Mouse (Mus musculus) splenic B cell, adult 2 months (primary cell): ENCODE data around the gene Dcaf6.

Experiments used
- DNase-seq: peaks from one replicate; pipeline ENCODE4 v3.0.0-alpha.2; 2011; ENCODE audit warnings: low read depth, low spot score
- H3K27me3 ChIP-seq: 2 replicates; pipeline ENCODE4 v1.6.1; 2012; ENCODE audit warnings: mild to moderate bottlenecking, low read length, moderate library complexity, mixed read lengths; ENCODE audit not compliant: control insufficient read depth, poor library complexity, insufficient read depth, severe bottlenecking
- H3K36me3 ChIP-seq: 2 replicates; pipeline ENCODE4 v1.6.1; 2012; ENCODE audit warnings: mild to moderate bottlenecking, low read length, moderate library complexity, mixed read lengths; ENCODE audit not compliant: control insufficient read depth, poor library complexity, insufficient read depth, severe bottlenecking

The Dcaf6 gene

GRCm38 (mm10) chr1:165459041-165459502 lies 1.2 kb downstream of the Dcaf6 start:
- no peaks in the 10 kb centered on the region for H3K36me3 ChIP-seq
- H3K27me3 ChIP-seq: no peaks in the 10 kb centered on the region
- peak; percentile 38 for DNase-seq

GRCm38 (mm10) chr1:165441719-165442118 lies 18.6 kb downstream of the Dcaf6 start:
- H3K27me3 ChIP-seq: no peaks in the 10 kb centered on the region
- no peak for DNase-seq

GRCm38 (mm10) chr1:165441201-165441600 lies 19.1 kb downstream of the Dcaf6 start:
- no peaks in the 10 kb centered on the region for H3K27me3 ChIP-seq
- no peak for DNase-seq
- no peaks in the 10 kb centered on the region for H3K36me3 ChIP-seq

More at GRCm38 (mm10) chr1:165441719-165442118, 18.6 kb downstream of the Dcaf6 start:
- H3K36me3 ChIP-seq: no peaks in the 10 kb centered on the region

- H3K36me3 ChIP-seq: no peaks in the 10 kb centered on the region
- no peaks in the 10 kb centered on the region for H3K27me3 ChIP-seq
- DNase-seq: no peak
Observed at GRCm38 (mm10) chr1:165440788-165441187, 19.5 kb downstream of the Dcaf6 start.

- no peaks in the 10 kb centered on the region for H3K36me3 ChIP-seq
- no peak for DNase-seq
- no peaks in the 10 kb centered on the region for H3K27me3 ChIP-seq
Observed at GRCm38 (mm10) chr1:165438289-165439021, 21.8 kb downstream of the Dcaf6 start.

- Histone ChIP-seq H3K36me3 (no peaks in the 10 kb centered on the region), H3K27me3 (no peaks in the 10 kb centered on the region)
- no peak for DNase-seq
Observed at GRCm38 (mm10) chr1:165432883-165433282, 27.4 kb downstream of the Dcaf6 start.

- Histone ChIP-seq H3K36me3 (no peaks in the 10 kb centered on the region), H3K27me3 (no peaks in the 10 kb centered on the region)
- DNase-seq: no peak
Observed at GRCm38 (mm10) chr1:165426254-165426653, 34.0 kb downstream of the Dcaf6 start.

- H3K36me3 ChIP-seq: no peaks in the 10 kb centered on the region
- DNase-seq: no peak
- no peaks in the 10 kb centered on the region for H3K27me3 ChIP-seq
Observed at GRCm38 (mm10) chr1:165421357-165421915, 38.8 kb downstream of the Dcaf6 start.

GRCm38 (mm10) chr1:165396401-165396805 lies 63.9 kb downstream of the Dcaf6 start:
- Histone ChIP-seq H3K27me3 (no peaks in the 10 kb centered on the region; the same call in 1 of the 2 replicates), H3K36me3 (no peaks in the 10 kb centered on the region)
- no peak for DNase-seq

GRCm38 (mm10) chr1:165395940-165396339 lies 64.3 kb downstream of the Dcaf6 start:
- no peak for DNase-seq
- no peaks in the 10 kb centered on the region for H3K36me3 ChIP-seq
- no peaks in the 10 kb centered on the region for H3K27me3 ChIP-seq

- no peak for DNase-seq
- H3K27me3 ChIP-seq: no peaks in the 10 kb centered on the region
Observed at GRCm38 (mm10) chr1:165394836-165395235, 65.4 kb downstream of the Dcaf6 start.

GRCm38 (mm10) chr1:165393033-165393432 lies 67.2 kb downstream of the Dcaf6 start:
- DNase-seq: peak; percentile 10
- no peaks in the 10 kb centered on the region for H3K27me3 ChIP-seq
- no peaks in the 10 kb centered on the region for H3K36me3 ChIP-seq

More at GRCm38 (mm10) chr1:165394836-165395235, 65.4 kb downstream of the Dcaf6 start:
- no peaks in the 10 kb centered on the region for H3K36me3 ChIP-seq

- peak; percentile 41 for DNase-seq
- H3K36me3 ChIP-seq: no peaks in the 10 kb centered on the region
- H3K27me3 ChIP-seq: no peaks in the 10 kb centered on the region
Observed at GRCm38 (mm10) chr1:165388716-165389115, 71.6 kb downstream of the Dcaf6 start.

- no peaks in the 10 kb centered on the region for H3K27me3 ChIP-seq
- no peak for DNase-seq
- H3K36me3 ChIP-seq: no peaks in the 10 kb centered on the region
Observed at GRCm38 (mm10) chr1:165386525-165386923, 73.8 kb downstream of the Dcaf6 start.

GRCm38 (mm10) chr1:165385810-165386524 lies 74.3 kb downstream of the Dcaf6 start:
- Histone ChIP-seq H3K27me3 (no peaks in the 10 kb centered on the region), H3K36me3 (no peaks in the 10 kb centered on the region)
- DNase-seq: no peak
